Mouse (Mus musculus) spleen, adult 12 weeks (tissue): ENCODE measurements around the gene Yrdc.

ENCODE experiments used
- DNase-seq: peaks from one replicate; pipeline ENCODE4 v3.0.0; 2022; ENCODE audit warnings: low spot score

Yrdc gene

GRCm38 (mm10) chr4:124850933-124851658 lies 617 bp downstream of the Yrdc start, which contains the start of gene 1110065P20Rik:
Gene 1110065P20Rik, minus strand, starts transcription at chr4:124851196.
- peak; percentile 44 for DNase-seq

GRCm38 (mm10) chr4:124856294-124856693 lies 5.8 kb downstream of the Yrdc start:
- no peak for DNase-seq

GRCm38 (mm10) chr4:124858370-124858769 lies 7.9 kb downstream of the Yrdc start:
- DNase-seq = no peak

- DNase-seq = no peak
Measured at GRCm38 (mm10) chr4:124860446-124860845, 10.0 kb downstream of the Yrdc start.

GRCm38 (mm10) chr4:124861283-124862188 lies 11.1 kb downstream of the Yrdc start, which contains the start of gene Maneal:
Gene Maneal, minus strand, starts transcription at chr4:124862171.
- DNase-seq = no peak

- no peak for DNase-seq
Measured at GRCm38 (mm10) chr4:124872719-124873118, 22.2 kb downstream of the Yrdc start.

- no peak for DNase-seq
Measured at GRCm38 (mm10) chr4:124880599-124880998, 30.1 kb downstream of the Yrdc start, which contains the start of gene Epha10. Gene Epha10, plus strand, starts transcription at chr4:124880899.

- DNase-seq = no peak
Measured at GRCm38 (mm10) chr4:124881341-124881908, 30.9 kb downstream of the Yrdc start.

GRCm38 (mm10) chr4:124882151-124882729 lies 31.8 kb downstream of the Yrdc start:
- no peak for DNase-seq

- DNase-seq = no peak
Measured at GRCm38 (mm10) chr4:124888702-124889101, 38.2 kb downstream of the Yrdc start.

- DNase-seq = no peak
Measured at GRCm38 (mm10) chr4:124889935-124890334, 39.5 kb downstream of the Yrdc start.

- DNase-seq = no peak
Measured at GRCm38 (mm10) chr4:124890831-124891230, 40.4 kb downstream of the Yrdc start.

GRCm38 (mm10) chr4:124893769-124894168 lies 43.3 kb downstream of the Yrdc start:
- DNase-seq = no peak

- DNase-seq = no peak
Measured at GRCm38 (mm10) chr4:124894508-124895428, 44.3 kb downstream of the Yrdc start.

- DNase-seq = no peak
Measured at GRCm38 (mm10) chr4:124898428-124898827, 47.9 kb downstream of the Yrdc start.

GRCm38 (mm10) chr4:124899906-124900305 lies 49.4 kb downstream of the Yrdc start:
- no peak for DNase-seq
